Mouse (Mus musculus) lung, adult 2 months (tissue): ENCODE data around the gene Olfr1209.

Experiments
- CTCF ChIP-seq: fragments of 200-500 bp; IDR thresholded peaks from 2 replicates; pipeline ENCODE4 v1.5.1; 2011; ENCODE audit warnings: mild to moderate bottlenecking, low read length, control low read depth; ENCODE audit not compliant: insufficient read depth
- POLR2A ChIP-seq: fragments of 200-500 bp; IDR thresholded peaks from 2 replicates; pipeline ENCODE4 v1.6.1; 2011; ENCODE audit warnings: low read depth, mild to moderate bottlenecking, control low read depth, low read length, borderline replicate concordance; ENCODE audit errors: extremely low read depth

- no peak for TF ChIP-seq CTCF
- TF ChIP-seq POLR2A = no peak
Measured at GRCm38 (mm10) chr2:88938011-88938410, 23.1 kb upstream of the Olfr1209 start, which contains the start of gene Olfr1211.
